Mouse (Mus musculus): ENCODE measurements around the gene Wscd2. TPM values are rescaled to one million over a fixed set of nuclear protein-coding genes. Genes with fewer than 3 reads are reported as not detected.

Wscd2 gene
- polyA plus RNA-seq, 1 experiment from 2014 or later = 11.0 TPM

- 0 out of 2 replicates have a peak, but pooled peaks have one; percentile 22 for ATAC-seq (ENCODE audit: insufficient number of reproducible peaks, low FRiP score, low TSS enrichment, low read depth)
- H3K4me1 ChIP-seq = peaks cover 33% of the 10 kb centered on the region
- H3K4me3 ChIP-seq = no peak overlapping the region
- no peak overlapping the region for H3K9ac ChIP-seq
- peak overlapping the region; percentile 80 for H3K27ac ChIP-seq
- H3K9me3 ChIP-seq = no peaks in the 10 kb centered on the region
- 63% methylated on average over 8 of the region's 8 CpGs for WGBS
- no peaks in the 10 kb centered on the region for H3K27me3 ChIP-seq
- H3K4me2 ChIP-seq = no peak overlapping the region
- no peaks in the 10 kb centered on the region for H3K36me3 ChIP-seq
Observed at GRCm38 (mm10) chr5:113606961-113607785, 117.0 kb downstream of the Wscd2 start.

GRCm38 (mm10) chr5:113607941-113608431 lies 117.9 kb downstream of the Wscd2 start:
- Histone ChIP-seq H3K4me2 (peak overlapping the region; percentile 6; the same call in 1 of the 2 replicates), H3K9ac (no peak overlapping the region), H3K27me3 (no peaks in the 10 kb centered on the region), H3K27ac (peak overlapping the region; percentile 80), H3K36me3 (no peaks in the 10 kb centered on the region), H3K4me1 (peaks cover 33% of the 10 kb centered on the region), H3K4me3 (no peak overlapping the region), H3K9me3 (no peaks in the 10 kb centered on the region)
- 16% methylated on average over 13 of the region's 13 CpGs for WGBS
- ATAC-seq (ENCODE audit: insufficient number of reproducible peaks, low FRiP score, low TSS enrichment, low read depth) = 0 out of 2 replicates have a peak, but pooled peaks have one; percentile 21

- no peaks in the 10 kb centered on the region; the same call in 1 of the 2 replicates for H3K36me3 ChIP-seq
- peaks cover 33% of the 10 kb centered on the region for H3K4me1 ChIP-seq
- peak overlapping the region; percentile 80 for H3K27ac ChIP-seq
- 72% methylated on average over 8 of the region's 8 CpGs for WGBS
- H3K9me3 ChIP-seq = no peaks in the 10 kb centered on the region
- no peaks in the 10 kb centered on the region for H3K27me3 ChIP-seq
- no peak overlapping the region for H3K9ac ChIP-seq
- no peak overlapping the region for H3K4me2 ChIP-seq
- H3K4me3 ChIP-seq = no peak overlapping the region
- ATAC-seq (ENCODE audit: insufficient number of reproducible peaks, low FRiP score, low TSS enrichment, low read depth) = no peak
Observed at GRCm38 (mm10) chr5:113608511-113608910, 118.4 kb downstream of the Wscd2 start.

- WGBS = 77% methylated on average over 5 of the region's 5 CpGs
- ATAC-seq (ENCODE audit: insufficient number of reproducible peaks, low FRiP score, low TSS enrichment, low read depth) = no peak
- peaks cover 33% of the 10 kb centered on the region for H3K4me1 ChIP-seq
Observed at GRCm38 (mm10) chr5:113609891-113610290, 119.8 kb downstream of the Wscd2 start.

GRCm38 (mm10) chr5:113610490-113610889 lies 120.4 kb downstream of the Wscd2 start:
- Histone ChIP-seq H3K4me3 (no peak overlapping the region), H3K27ac (no peak overlapping the region), H3K4me1 (peaks cover 33% of the 10 kb centered on the region), H3K9me3 (no peaks in the 10 kb centered on the region), H3K9ac (no peak overlapping the region), H3K4me2 (no peak overlapping the region), H3K27me3 (no peaks in the 10 kb centered on the region), H3K36me3 (peaks cover 14% of the 10 kb centered on the region)
- WGBS = 67% methylated on average over 6 of the region's 6 CpGs
- no peak for ATAC-seq (ENCODE audit: insufficient number of reproducible peaks, low FRiP score, low TSS enrichment, low read depth)

More at GRCm38 (mm10) chr5:113609891-113610290, 119.8 kb downstream of the Wscd2 start:
- H3K9ac ChIP-seq = no peak overlapping the region
- no peaks in the 10 kb centered on the region for H3K27me3 ChIP-seq
- H3K4me3 ChIP-seq = no peak overlapping the region
- no peak overlapping the region for H3K27ac ChIP-seq
- no peak overlapping the region for H3K4me2 ChIP-seq
- no peaks in the 10 kb centered on the region for H3K9me3 ChIP-seq
- peaks cover 10% of the 10 kb centered on the region; the same call in 1 of the 2 replicates for H3K36me3 ChIP-seq

GRCm38 (mm10) chr5:113611131-113611530 lies 121.0 kb downstream of the Wscd2 start:
- H3K9me3 ChIP-seq = no peaks in the 10 kb centered on the region
- no peaks in the 10 kb centered on the region for H3K27me3 ChIP-seq
- 82% methylated on average over 6 of the region's 6 CpGs for WGBS
- no peak overlapping the region for H3K27ac ChIP-seq
- H3K4me1 ChIP-seq = peaks cover 33% of the 10 kb centered on the region
- no peak overlapping the region for H3K4me3 ChIP-seq
- peaks cover 17% of the 10 kb centered on the region for H3K36me3 ChIP-seq
- no peak overlapping the region for H3K4me2 ChIP-seq
- ATAC-seq (ENCODE audit: insufficient number of reproducible peaks, low FRiP score, low TSS enrichment, low read depth) = no peak
- H3K9ac ChIP-seq = no peak overlapping the region

- peaks cover 32% of the 10 kb centered on the region for H3K4me1 ChIP-seq
- peaks cover 17% of the 10 kb centered on the region for H3K36me3 ChIP-seq
- no peak overlapping the region for H3K9ac ChIP-seq
- H3K4me3 ChIP-seq = no peak overlapping the region
- no peak overlapping the region for H3K4me2 ChIP-seq
- 73% methylated on average over 12 of the region's 12 CpGs for WGBS
- H3K27ac ChIP-seq = no peak overlapping the region
- ATAC-seq (ENCODE audit: insufficient number of reproducible peaks, low FRiP score, low TSS enrichment, low read depth) = no peak
- H3K9me3 ChIP-seq = no peaks in the 10 kb centered on the region
- no peaks in the 10 kb centered on the region for H3K27me3 ChIP-seq
Observed at GRCm38 (mm10) chr5:113611771-113612233, 121.7 kb downstream of the Wscd2 start.

GRCm38 (mm10) chr5:113618716-113619115 lies 128.6 kb downstream of the Wscd2 start:
- Histone ChIP-seq H3K27me3 (no peaks in the 10 kb centered on the region), H3K36me3 (peaks cover 17% of the 10 kb centered on the region), H3K9ac (no peak overlapping the region), H3K4me3 (no peak overlapping the region), H3K4me2 (no peak overlapping the region), H3K4me1 (0 out of 2 replicates have a peak, but pooled peaks cover 2% of the 10 kb centered on the region), H3K9me3 (no peaks in the 10 kb centered on the region), H3K27ac (no peak overlapping the region)
- ATAC-seq (ENCODE audit: insufficient number of reproducible peaks, low FRiP score, low TSS enrichment, low read depth) = no peak
- 90% methylated on average over 4 of the region's 4 CpGs for WGBS

GRCm38 (mm10) chr5:113619151-113619550 lies 129.0 kb downstream of the Wscd2 start:
- no peak for ATAC-seq (ENCODE audit: insufficient number of reproducible peaks, low FRiP score, low TSS enrichment, low read depth)
- Histone ChIP-seq H3K27ac (no peak overlapping the region), H3K4me1 (0 out of 2 replicates have a peak, but pooled peaks cover 2% of the 10 kb centered on the region), H3K36me3 (peaks cover 13% of the 10 kb centered on the region), H3K4me3 (no peak overlapping the region), H3K9ac (no peak overlapping the region), H3K27me3 (no peaks in the 10 kb centered on the region), H3K4me2 (no peak overlapping the region), H3K9me3 (no peaks in the 10 kb centered on the region)
- WGBS = 71% methylated on average over 1 of the region's 1 CpGs

- H3K27ac ChIP-seq = no peak overlapping the region
Observed at GRCm38 (mm10) chr5:113620130-113620716, 130.1 kb downstream of the Wscd2 start.

GRCm38 (mm10) chr5:113620999-113621398 lies 130.9 kb downstream of the Wscd2 start:
- H3K4me1 ChIP-seq = peaks cover 16% of the 10 kb centered on the region
- no peak overlapping the region for H3K27ac ChIP-seq
- ATAC-seq (ENCODE audit: insufficient number of reproducible peaks, low FRiP score, low TSS enrichment, low read depth) = no peak
- H3K4me3 ChIP-seq = no peak overlapping the region
- WGBS = 70% methylated on average over 7 of the region's 7 CpGs
- no peaks in the 10 kb centered on the region for H3K27me3 ChIP-seq
- no peaks in the 10 kb centered on the region for H3K9me3 ChIP-seq
- no peak overlapping the region for H3K4me2 ChIP-seq
- no peak overlapping the region for H3K9ac ChIP-seq
- H3K36me3 ChIP-seq = no peaks in the 10 kb centered on the region

More at GRCm38 (mm10) chr5:113620130-113620716, 130.1 kb downstream of the Wscd2 start:
- Histone ChIP-seq H3K9ac (no peak overlapping the region), H3K4me1 (peaks cover 10% of the 10 kb centered on the region), H3K36me3 (peaks cover 5% of the 10 kb centered on the region; the same call in 1 of the 2 replicates), H3K4me3 (no peak overlapping the region), H3K9me3 (no peaks in the 10 kb centered on the region), H3K27me3 (no peaks in the 10 kb centered on the region), H3K4me2 (no peak overlapping the region)
- WGBS = 66% methylated on average over 16 of the region's 16 CpGs
- no peak for ATAC-seq (ENCODE audit: insufficient number of reproducible peaks, low FRiP score, low TSS enrichment, low read depth)

GRCm38 (mm10) chr5:113623052-113623451 lies 132.9 kb downstream of the Wscd2 start:
- Histone ChIP-seq H3K4me3 (no peak overlapping the region), H3K4me1 (peaks cover 35% of the 10 kb centered on the region), H3K9ac (no peak overlapping the region), H3K36me3 (no peaks in the 10 kb centered on the region), H3K27me3 (no peaks in the 10 kb centered on the region), H3K9me3 (no peaks in the 10 kb centered on the region), H3K4me2 (no peak overlapping the region), H3K27ac (no peak overlapping the region)
- ATAC-seq (ENCODE audit: insufficient number of reproducible peaks, low FRiP score, low TSS enrichment, low read depth) = no peak
- 24% methylated on average over 2 of the region's 2 CpGs for WGBS
